Mouse (Mus musculus) thymus, postnatal 36 days (tissue): ENCODE results near the gene Smox.

Source experiments
- DNase-seq, 2 experiments: peaks; one replicate each; pipeline ENCODE4 v3.0.0; 2022; ENCODE audit warnings: mixed read lengths in 2 of 2

Smox gene

DNA sequence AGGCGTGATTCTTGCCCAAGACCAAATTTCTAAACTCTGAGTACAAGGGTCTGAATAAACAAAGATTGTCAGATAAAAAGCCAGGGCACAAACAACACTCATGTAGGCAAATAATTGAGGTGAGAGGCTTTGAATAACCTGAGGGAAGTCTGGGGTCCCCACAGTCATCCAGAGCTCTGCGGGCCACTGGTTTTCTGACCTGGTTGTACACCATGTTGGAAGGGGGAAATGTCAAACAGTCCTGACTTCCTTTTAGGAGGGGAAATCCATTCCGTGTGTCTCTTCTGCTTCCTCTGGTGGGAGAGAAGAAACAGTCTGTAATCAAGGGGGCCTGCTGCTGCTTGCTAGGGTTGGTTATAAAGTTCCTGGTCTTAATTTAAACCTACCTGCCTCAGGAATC, 5.2 kb upstream of the Smox start:
- no peak for DNase-seq

DNA sequence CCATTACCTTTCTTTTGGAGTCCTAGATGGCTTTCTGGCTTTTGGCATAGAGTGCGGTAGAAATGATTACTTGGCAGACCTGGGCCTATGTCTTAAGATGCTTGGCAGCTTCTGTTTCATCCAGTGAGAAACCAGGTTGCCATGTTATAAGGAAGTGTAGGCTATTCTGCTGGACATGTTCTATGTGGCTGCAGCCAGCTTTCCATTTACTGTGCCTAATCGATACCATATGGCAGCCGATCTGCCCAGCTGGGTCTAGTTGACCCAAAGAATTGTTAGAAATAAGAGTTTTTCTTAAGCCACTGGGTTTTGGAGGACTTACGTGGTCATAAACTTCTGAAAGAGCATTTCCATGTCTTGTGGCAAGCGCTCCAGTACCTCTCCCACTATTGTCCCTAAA, 4.0 kb upstream of the Smox start:
- no peak for DNase-seq

DNA sequence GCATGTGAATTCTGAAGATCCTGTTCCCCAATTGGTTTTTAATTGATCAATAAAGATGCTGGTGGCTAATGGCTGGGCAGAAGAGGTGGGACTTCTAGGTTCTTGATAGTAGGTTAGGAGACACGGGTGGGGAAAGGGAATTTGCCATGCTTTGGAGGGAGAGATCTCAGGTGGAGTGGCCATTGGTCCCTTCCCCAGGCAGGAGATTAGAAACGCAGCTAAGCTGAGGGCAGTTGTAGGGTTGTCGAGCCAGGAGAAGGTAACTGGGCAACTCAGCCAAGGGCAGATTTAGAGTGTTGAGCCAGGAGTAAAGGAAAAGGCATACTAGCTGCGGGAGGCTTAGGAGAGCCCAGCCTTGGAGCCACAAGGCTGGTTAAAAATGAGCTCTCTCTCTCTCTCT, 3.0 kb upstream of the Smox start:
- no peak for DNase-seq

DNA sequence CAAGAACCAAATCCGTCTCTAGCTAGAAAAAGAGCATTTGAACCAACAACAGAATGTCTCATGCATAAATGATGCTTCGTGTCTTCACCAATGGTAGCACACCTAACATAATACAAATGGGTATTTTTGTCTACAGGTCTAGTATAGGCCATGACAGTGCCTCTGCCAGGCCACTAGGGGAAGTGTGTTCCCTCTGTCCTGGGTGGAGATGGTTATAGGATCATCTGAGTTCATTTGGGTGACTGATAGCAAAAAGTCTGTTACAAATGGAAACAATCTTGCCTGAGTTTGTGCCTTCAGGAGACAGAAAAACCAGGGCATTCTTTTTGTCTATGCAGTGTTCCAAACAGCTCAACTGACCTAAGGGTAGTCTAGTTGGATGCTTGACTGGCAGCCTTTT, 2.4 kb upstream of the Smox start:
- DNase-seq, result no peak

DNA sequence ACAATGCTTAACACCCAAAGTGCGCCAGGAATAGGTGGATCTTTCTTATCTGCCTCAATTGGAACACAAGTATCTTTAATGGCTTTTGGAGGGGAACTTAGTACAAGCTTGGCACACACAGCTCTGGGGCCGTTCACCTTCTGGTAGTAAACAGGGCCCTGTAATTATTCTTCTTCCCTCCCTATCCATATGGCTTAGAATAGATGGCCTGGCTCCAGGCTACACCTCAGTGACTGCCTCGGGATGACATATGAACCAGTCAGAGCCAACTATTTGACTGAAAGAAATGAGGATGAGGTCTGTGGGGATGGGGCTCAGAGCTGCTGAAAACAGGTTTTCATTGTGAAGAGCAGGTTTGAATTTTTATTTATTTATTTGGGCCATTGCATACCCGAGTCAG, 1.7 kb upstream of the Smox start:
- DNase-seq, result no peak

DNA sequence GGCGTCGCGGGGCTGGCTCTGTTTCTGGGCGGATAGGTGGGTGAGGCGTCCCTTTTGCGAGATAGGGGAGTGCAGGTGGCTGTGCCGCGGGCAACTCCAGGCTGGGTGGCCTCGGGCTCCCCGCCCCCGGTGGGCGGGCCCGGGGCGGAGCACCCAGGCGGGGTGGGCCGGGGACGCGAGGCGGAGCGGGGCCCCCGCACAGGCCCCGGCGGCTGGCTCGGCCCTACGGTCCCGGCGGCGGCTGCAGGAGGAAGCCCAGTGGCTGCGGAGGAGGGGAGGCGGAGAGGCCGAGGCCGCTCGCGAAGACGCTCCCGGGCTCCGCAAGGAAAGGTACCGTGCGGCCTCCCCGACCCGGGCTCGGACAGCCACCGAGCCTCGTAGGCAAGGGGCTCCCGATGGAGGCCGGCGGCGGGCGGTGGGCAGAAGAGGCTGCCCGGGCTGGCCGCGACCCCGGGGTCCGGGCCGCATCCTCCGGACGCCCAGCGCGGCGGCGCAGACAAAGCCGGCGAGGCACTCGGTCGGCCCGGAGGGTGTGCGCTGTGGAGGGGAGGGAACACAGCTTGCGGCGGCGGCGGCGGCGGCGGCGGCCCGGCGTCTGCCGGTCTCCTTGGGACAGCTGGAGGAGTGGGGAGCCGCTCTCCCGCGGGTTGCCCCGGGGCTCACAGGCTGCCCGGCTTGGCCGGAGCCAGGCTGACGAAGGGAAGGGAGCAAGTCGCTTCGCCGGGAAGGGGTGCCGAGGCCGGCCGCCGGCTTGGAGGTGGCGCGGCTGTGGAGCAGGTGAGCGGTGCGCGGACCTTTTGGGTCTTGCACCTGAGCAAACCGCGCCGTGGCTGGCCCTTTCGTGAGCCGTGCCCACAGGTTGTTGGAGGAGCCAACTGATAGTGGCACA, 655 bp downstream of the Smox start:
- DNase-seq, result peak; percentile 91 to 96

DNA sequence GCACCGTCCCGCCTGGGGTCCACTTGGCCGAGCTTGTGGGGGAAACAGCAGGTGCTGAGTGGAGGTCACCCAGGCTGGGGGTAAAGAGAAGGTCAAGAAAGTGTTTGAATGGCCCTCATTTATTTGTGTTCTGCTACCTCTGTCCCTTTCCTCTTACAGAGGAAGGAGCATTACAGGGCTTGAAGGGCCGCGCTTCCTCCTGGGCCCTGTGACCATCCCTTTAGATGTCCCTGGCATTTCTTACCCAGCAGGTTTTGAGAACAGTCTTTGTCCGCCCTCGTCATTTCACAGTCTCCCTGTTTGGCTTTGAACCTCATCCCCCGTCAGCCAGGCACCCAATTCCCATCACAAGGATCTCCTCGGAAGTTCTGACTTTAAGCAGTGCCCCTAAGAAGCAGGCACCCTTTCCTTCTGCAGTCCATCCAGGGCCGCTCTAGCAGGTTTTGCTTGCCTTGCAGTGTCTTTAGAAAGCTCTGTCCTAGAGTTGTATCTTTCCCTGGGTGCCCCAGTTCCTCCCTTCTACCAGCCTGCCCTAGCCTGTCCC, 1.4 kb downstream of the Smox start:
- DNase-seq, result no peak

DNA sequence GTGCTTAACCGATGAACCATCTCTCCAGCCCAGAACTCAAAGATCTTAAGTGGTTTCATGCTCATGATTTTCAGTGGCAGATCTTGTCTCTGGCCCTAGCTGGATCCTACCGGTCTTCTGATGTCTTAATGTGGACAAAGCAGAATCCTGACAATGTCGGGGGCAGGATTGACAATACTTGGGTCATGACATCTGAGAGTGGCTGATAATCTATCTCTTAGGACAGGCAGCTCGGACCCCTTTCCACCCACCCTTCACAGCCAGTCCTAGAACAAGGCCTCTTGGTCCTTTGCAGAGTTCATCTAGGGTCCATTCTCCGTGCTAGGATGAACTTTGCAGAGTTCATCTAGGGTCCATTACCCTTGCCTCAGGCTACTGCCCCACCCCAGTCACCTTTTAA, 2.1 kb downstream of the Smox start:
- no peak for DNase-seq

DNA sequence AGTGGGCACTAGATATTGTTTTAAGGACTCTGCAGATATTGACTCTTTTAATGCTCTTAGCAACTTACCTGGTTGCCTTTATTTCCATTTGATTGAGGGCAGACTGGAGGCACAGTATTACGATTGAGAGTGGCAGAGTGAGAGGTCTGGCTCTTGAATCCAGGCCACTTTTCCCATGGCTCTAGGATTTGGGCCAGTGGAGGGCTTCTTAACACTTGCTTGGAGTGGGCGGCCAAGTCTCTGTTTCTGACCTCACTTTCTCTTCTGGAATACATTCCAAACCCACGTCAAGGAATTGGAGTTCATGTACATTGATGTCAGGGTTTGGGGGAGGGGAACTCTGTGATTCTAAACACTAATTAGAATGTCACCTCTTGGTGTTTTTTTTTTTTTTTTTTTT, 4.0 kb downstream of the Smox start:
- no peak for DNase-seq

DNA sequence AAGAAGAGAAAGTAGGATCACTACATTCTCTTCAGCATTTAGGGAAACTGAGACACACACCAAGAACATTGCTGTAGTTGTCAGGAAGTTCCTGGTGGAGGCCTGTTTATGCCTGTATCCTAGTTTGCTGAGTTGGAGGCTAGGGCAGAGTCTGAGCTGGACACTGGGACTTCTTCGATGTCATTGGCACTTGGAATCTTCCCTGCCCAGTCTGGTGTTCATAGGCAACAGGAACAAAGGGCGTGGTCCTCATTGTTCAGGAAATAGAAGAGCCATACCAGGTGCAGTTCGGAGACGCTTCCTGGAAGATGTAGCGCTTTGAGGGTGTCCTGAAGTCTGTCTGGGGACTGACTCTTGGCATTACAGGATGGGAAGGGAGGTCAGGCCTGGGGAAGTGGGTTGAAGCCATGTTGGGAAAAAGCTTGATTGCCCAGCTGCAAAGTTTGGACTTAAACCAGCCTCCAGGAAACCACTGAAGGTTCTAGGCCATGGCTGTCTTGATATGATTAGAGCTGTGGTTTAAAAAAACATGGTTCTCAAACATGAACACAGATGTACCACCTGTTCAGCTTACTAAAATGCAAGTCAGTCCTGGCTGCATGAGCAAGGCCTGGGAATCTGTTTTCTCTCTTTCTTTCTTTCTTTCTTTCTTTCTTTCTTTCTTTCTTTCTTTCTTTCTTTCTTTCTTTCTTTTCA, 5.0 kb downstream of the Smox start:
- DNase-seq, result no peak

DNA sequence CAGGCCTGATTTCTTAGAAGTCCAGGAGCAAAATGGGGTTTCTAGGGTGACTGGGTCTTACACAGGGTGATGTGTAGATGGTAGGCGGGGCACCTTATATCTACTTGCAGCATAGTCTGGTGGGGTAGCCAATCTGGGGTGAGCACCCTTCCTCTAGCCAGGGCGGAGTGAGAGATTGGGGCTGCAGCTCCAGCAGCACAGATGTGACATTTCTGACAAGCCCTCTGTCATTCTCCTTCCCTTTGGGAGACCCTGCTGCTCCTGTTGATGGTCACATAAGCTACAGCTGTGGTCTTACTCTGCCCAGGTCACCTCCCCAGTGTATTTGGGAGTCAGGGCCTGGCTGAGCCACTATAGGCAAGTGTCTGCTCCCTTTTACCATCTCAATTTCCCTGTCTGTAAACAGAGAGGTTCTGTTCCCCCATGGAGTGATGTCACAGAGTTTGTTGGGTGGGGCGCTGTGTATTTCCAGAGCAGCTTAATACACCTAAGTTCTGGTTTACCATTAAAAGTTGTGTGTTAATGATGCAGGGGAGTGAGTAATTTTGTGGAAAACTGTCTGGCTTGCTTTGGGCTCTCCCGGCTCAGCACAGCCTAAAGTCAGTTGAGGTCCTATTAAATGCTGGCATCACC, 6.0 kb downstream of the Smox start:
- no peak for DNase-seq

DNA sequence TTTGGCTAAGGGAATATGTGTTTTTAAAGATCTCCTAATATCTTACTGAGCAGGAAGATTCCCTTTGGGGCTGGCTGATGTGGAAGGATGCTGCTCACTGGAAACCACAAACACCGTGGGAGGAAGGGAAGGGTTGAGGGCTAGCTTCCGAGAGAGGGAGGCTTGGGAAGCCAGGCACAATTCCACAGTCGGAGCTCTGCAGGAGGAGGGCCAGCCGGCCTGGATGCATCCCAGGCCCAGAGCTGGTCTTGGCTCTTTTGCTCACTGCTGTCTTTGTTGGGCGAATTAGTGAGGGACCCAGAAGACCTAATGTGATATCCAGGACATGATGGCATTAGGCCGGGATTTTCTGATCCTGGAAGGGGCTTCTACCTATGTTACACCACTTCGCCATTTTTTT, 6.9 kb downstream of the Smox start:
- DNase-seq, result no peak

DNA sequence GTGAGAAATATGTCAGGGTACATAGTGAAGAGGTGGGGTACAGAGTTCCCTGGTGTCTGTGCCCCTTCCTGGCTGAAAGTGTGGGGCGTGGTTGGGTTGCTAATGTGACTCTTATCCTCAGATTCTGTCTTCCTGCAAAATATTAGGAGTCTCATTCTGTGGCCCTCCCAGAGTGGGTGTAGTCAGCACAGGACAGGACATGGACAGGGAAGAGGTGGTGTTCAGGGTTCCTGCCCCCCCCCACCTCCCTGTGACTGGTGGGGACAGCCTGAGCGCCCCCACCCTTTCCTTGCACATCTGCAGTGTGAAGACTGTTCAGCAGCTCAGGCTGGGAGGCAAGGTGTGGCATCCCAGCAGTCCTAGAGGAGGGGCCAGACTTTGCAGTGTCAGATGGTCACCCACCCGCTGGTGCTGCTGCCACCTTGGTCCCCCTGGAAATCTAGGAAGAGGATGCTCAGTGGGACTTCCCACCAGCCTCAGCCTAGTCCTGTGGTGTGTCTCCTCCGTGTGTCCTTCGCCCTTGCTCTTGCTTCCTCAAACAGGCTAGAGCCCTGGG, 8.1 kb downstream of the Smox start:
- DNase-seq, result no peak

DNA sequence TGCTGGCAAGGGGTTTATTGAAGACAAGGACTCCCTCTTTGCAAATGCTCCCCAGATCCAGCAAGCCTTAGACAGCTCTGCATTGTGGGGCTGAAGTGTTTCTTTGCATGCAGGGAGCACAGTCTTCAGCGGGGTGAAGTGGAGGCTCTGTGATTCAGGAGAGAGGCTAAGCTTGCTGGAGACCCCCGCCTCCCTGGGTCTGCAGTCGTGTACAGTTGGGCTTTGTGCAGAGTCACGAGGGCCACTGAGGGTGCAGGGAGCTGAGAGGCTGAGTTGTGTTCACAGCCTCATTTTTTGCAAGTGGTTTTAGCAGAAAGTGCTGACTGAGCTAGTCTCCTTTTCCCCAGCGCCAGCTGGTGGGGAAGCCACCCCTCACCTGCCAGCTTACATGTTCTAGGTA, 10.6 kb downstream of the Smox start:
- DNase-seq, result no peak

DNA sequence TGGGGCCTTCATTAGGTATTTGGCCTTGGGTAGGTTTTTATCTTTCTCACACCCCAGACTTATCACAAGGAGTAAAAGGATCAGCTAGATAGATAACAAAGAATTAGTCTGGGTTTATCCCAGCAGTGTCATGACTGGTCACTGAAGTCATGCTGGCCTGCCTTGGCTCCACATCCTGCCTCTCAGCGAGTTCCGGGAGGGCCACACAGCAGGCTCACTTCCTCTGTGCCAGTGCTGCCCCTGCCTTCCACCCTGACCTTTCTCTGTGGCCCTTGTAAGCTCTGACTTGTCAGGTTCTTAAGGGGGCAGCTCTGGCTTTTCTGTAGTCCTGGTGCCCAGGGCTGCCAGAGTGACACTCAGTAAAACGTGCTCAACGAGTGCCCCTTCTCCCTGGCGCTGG, 11.3 kb downstream of the Smox start:
- no peak for DNase-seq

DNA sequence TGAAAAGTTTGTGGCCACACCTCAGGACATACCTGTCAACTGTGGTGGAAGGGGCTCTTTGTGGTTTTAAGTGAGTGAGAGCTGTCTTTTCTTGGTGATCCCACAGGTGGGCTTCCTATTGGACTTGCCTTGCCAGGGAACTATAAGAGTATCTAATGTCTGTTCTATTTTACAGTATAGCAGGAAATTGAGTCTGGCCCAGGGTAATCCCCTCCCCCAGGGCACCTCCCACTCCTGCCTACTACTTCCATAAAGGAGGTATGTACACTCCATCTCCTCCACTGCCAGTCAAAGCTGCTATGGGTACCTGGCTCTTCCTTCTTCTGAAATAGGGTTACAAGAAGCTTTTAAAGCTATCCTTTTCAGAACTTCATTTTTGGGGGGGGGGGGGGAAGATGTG, 14.1 kb downstream of the Smox start:
- DNase-seq, result no peak

DNA sequence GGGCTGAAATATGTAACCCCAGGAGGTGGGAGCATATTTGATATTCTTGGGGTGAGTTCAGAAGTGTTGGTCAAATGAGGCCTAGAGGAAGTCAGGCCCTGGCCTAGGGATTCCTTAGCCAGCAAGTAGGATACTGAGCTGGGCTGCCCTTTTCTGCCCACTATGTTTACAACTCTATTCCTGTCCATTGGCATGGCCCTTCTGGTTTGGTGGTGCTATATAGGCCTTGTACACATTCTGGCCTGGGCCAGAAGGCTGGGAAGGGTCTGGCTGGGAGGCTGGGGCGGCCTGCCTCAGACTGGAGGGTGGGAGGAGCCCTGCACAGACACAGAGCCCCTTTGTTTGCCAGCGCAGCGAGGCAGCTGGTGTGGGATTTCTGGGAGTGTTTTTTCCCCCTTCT, 15.1 kb downstream of the Smox start:
- no peak for DNase-seq

DNA sequence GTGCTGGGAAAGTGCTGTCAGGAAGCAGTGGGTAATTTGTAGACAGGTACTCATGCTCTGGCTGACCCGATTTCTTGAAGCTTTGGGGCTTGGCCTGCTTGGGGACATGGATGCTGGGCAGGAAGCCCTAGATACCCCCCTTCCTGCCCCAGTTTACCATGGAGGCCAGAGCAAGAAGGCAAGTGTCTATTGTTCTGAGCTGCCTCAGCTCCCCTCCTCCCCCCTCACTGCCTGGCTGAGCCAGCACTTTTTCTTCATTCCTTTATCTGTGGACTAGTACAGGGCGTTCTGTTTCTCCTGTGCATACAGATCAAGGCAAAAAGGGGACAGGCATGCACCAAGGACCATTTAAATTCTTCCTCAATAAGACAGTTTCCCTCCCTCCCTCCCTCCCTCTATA, 17.2 kb downstream of the Smox start:
- DNase-seq, result no peak

DNA sequence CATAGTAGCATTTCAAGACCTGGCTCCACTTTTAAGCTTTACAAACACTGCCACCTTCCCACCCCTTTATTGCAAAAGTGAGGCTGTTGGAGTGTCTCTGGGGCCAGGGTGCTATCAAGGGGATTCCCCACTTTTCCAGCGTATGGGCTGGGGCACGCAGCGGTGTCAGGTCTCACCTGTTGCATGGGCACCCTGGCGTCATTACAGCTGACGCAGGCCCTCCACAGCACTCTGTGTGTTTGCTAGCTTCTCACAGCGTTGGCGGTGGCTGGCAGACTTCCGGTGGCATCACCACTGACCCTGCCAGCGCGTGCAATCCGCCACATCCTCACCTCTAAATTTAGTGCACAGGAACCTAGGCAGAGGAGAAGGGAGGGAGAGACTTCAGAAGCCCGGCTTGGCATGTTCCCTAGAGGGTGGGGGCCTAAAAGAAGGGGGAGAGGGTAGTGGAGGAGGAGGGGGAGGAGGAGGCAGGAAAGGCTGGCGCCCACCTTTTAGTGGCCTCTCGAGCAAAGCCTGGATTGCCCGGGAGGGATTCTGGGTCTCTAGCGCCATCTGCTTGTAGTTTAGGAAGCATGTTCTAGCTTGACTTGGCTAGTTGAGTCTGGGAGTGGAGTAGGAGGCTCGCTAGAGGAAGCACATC, 18.5 kb downstream of the Smox start:
- DNase-seq, result peak; percentile 63 to 72

DNA sequence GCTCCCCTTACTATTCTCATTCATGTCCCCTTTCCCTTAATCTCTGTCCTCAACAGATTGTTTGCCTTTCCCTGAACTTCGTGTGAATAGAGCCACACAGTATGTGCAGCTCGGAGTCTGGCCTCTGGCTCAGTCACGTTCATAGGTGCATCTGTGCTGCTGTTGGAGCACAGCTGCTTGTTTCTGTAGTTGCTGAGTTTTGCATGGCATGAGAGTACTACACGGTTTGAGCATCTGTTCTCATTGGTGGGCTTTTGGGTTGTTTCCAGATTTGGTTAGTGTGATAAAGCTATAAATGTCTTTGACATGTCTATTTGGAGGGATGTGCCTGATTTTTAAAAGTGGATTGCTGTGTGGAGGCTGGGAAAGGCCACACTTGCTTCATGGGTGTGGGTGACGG, 19.2 kb downstream of the Smox start:
- no peak for DNase-seq

DNA sequence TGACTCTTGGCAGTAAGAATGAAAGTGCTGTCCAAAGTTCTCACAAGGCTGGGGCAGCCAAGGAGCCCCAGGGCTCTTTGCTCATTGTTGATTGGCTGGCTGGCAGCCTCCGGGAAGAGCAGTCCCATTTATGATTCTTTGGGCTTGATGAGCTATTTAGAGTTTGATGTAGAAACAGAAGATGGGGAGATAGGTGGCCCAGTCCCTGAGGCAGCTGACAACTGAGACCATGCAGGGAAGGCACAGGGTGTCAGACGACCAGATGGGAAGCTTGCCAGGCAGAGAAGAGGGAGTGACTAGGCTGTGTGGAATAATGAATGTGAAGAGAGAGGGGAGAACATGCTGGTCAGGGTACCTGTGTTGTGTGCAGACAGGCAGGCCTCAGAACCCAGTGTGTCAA, 22.2 kb downstream of the Smox start:
- no peak for DNase-seq

DNA sequence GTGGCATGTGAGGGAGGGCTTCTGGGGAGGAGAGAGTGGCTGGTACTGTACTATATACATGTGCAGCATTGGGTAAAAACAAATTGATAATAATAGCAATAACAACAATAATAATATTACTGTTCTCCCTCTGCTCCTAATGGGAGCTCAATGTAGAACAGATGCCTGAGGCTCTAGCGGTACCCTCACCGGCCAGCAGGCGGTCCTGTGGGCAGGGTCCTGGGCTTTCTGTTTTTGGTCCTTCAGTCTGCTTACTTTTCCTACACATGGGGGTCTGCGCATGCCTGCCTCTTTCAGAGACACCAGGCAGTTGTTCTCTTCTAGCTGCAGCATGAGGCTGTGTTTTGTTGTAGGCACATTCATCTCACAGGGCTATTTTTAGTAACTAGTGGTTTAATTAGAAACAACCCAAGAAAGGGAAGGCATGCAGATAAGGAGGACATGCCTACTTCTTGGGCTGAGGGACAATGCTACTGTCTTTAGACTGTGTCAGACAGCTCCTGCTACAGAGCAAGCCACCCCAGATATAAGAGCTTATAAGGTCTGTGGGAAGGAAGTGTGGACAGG, 22.8 kb downstream of the Smox start:
- DNase-seq, result no peak

DNA sequence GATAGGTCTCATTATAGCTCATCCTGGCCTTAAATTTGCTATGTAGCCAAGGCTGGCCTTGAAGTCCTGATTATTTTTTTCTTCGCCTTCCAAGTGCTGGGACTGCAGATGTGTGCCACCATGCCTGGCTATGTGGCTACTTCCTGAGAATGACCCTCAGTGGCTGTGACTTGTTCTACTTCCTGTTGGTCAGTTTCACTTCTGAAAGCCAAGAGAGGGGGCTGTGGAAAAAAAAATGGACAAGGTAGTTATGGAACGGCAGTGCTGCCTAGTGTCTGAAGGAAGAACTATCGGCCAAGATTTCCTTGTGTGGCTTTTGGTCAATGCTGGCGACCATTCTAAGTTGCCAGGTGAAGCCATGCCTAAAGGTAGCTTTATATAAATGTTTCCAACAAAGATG, 26.3 kb downstream of the Smox start:
- no peak for DNase-seq
